Mouse (Mus musculus) liver (tissue): Measurements from ENCODE around the gene Itsn1.
A peak's percentile ranks its signal among the peaks of the same experiment; 100 is the strongest.

Source experiments
- DNase-seq: peaks from one replicate; pipeline ENCODE4 v3.0.0-alpha.2; 2020; ENCODE audit warnings: mixed read lengths

The Itsn1 gene

GRCm38 (mm10) chr16:91848906-91849603, 120.0 kb downstream of the Itsn1 start:
- DNase-seq: no peak

DNA sequence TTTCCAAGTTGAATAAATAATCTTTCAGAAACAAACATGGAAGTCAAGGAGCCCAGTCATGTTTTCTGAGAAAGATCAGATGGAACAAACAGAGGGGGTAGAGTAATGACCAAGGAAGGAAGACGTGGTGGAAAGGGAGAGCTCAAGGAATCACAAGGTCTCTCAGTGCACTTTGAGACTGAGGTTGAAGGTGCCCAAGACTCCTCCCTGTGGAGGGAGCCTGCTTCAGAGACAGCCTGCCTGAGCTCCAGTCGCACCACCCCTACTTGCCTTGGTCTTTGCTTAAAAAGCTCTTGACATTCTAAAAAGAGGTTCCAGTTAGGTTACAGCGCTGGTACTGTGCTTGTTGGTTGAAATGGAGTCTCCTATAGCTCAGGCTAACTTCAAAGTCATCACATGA, 121.1 kb downstream of the Itsn1 start:
- DNase-seq: no peak

GRCm38 (mm10) chr16:91851456-91852231, 122.6 kb downstream of the Itsn1 start:
- no peak for DNase-seq

DNA sequence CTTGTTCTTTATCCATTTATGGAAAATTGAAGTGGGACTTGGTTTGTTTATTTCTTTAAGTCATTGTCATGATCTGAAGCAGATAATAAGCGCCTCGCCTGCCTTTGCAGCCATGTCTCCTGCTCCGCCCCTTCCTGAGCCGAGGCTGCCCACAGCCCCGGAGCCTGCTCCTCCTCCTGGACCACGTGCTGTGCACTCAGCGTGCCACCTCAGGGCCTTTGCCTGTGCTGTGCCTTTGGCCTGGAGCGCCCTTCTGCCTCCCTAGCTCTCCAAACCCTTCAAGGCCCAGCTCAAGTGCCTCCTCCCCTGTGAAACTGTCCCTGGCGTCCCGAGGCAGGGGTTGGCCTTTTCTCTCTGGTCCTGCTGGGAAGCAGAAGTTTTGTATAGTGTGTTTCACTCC, 123.7 kb downstream of the Itsn1 start:
- peak; percentile 38 for DNase-seq

GRCm38 (mm10) chr16:91853223-91853622, 124.1 kb downstream of the Itsn1 start:
- no peak for DNase-seq

GRCm38 (mm10) chr16:91858695-91859094, 129.6 kb downstream of the Itsn1 start:
- DNase-seq: no peak

DNA sequence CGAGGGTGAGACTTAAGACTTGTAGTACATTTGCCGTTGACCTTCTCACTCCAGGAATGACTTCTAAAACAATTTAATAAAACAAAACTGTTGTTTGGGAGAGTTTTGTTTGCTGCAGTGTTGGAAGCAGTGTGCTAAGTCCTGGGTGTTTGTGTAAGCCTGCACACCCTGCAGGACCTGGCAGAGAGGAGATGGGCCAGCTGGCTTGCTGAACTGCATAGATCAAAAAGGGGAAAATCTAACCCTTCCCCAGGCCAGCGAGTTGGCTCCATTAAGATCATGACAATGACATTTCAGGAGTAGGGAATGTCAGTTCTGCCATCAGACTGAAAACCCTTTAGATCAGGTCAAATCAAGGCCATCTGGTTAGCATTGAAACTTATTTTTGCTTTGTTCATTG, 130.1 kb downstream of the Itsn1 start:
- DNase-seq: no peak

GRCm38 (mm10) chr16:91859958-91860357, 130.9 kb downstream of the Itsn1 start:
- DNase-seq: no peak

DNA sequence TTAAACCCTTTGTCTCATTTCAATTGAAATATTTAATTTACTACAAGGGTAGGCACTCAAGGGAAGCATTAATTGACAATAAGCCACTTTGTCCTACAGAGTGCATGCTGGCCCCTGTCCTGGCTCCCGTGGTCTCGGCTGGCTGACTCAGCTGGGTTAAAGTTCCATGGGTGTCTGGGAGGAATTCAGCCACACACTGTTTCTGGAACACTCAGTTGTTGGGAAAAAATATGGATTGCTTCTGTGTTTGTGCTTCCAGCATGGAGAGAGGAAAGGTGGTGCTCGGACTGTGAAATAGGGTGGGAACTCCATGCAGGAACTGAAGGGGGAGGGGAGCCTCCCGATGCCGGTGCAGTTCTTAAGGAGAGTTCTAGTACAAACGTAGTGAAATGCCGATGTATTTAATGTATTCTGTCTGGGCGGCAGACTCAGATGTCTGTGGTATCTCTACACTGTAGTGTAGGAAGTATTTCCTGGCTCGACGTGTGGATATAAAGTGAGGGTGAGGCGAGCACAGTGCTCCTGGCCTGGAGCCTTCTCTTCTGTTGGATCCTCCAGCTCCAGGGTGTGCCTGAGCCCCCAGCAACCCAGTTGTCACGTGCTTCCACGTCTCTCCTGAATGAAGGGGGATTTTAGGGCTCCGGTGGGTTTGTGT, 131.5 kb downstream of the Itsn1 start:
- DNase-seq: no peak

DNA sequence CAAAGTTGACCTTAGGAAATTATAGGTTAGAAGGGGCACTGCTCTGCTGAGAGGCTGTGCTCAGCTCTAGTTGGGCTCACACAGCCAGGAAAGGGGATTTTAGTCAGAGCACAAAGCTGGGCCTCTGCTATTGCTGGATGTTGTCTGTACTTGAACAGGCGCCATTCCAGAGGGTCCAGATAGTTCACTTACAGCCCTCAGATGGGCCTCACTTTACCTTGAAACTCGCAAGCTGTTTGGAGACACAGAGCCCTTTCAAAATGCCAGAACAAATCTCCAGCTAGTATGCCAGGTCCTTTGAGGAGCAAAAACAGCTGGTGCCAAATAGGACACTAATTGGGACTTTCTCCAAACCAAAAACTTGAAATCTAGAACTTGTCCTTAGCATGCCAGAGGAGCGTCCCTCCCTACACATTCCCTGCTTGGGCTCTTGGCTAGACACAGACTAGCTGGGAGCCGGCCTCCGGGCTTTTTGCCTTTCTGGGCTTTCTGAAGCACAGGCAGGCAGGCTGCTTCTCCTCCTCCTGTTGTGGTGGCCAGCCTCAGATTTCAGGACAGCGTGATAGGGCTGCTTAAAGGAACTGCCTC, 132.8 kb downstream of the Itsn1 start:
- no peak for DNase-seq

DNA sequence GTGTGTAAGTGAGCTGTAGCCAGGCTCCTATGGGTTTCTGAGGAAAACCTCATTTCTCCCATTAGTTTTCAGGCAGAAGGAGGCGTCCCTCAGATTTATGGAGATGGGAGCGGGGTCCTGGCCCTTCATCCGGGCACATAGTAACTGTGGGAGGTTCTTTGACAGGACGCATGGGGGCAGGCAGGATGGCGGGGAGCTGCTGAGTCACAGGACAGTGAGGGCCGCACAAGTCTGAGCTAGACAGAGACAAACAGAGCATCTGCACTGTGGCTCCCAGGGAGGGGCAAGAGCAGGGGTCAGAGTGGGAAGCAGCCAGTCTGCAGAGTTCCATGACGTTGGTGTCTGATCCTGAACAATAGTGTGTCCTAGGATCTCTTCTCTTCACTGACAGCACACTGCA, 133.8 kb downstream of the Itsn1 start:
- peak; percentile 50 for DNase-seq

GRCm38 (mm10) chr16:91864646-91865332, 135.7 kb downstream of the Itsn1 start:
- DNase-seq: peak; percentile 84

DNA sequence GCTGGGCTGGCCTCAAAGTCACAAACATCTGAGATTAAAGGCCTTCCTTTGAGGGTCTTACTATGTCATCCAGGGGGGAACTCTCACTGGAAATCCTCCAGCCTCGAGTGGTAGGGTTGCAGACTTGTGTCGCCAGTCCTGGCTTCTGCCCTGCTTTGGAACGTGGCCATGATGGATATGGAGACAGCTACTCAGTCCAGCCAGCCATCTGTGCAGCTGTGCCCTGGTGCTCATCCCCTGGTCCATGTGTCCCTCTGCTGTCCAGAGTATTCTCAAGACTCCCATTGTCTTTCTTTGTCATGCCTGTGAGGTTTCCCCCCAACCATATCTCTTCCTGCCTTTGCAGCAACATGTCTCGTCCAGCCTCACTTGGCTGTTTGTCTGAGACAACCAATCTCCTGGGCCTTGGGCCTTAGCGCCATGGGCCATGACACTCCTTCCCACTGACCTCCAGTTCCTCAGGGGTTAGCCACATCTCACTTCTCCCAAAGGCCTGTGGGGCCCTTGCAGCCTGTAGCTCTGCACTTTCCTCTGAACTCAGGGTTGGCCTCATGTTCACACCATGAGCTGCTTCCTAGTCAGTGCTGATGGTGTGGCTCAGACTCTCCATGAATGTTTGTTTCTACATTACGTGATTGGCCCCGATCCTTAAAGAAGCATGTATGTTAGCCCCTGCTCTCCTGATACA, 136.6 kb downstream of the Itsn1 start:
- DNase-seq: peak; percentile 39

GRCm38 (mm10) chr16:91866258-91866634, 137.2 kb downstream of the Itsn1 start:
- no peak for DNase-seq

DNA sequence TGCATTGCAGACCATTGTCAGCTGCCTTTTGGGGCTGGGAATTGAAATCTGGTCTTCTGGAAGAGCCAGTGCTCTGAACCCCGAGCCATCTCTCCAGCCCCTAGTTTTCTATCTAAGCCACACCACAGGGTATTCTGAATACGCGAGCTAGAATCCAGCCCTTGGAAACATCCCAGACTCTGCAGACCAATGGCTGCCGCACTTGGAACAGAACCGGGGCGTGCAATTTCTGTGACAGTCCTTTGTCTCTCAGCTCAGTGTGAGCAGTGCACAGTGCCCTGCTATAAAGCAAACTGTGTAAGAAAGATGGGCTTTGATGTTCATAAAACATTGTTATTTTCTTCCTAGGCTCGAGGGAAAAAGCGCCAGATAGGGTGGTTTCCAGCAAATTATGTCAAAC, 138.6 kb downstream of the Itsn1 start:
- DNase-seq: no peak

DNA sequence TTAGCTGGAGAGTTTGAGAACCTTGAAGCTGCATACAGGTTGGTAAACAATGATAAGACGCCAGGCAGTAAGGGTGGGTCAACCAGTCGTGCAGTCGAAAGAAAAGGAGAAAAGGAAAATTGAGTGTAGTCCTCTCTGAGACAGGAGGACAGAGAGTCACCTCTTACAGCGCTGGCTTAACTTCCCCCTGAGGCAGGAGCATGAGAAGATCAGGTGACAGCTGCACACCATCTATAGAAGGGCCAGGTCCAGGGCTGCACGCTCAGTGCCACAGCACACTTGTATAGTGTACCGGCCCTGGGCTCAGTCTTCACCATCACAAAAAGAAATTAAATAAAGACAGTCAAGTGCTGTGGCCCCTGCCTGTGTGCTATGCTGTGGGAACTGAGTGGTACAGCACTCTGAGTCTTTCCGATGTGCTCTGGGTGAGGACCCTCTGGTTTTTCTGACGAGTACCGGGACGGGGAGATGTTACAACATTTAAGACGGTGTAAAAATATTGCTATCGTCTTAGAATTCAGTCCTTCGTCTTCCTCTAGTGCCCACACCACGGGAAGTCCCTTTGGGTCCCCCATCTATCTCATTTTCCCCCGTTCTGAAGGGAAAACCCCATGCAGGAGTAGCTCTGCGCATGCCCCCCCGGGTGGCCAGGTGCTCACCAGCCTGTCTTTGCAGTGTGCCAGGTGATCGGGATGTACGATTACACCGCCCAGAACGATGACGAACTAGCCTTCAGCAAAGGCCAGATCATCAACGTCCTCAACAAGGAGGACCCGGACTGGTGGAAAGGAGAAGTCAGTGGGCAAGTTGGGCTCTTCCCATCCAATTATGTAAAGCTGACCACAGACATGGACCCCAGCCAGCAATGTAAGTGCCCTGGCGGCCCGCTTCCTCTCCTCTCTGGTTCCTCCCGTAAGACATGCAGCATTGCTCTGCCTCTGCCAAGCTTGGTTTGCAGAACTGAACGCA, 140.1 kb downstream of the Itsn1 start:
- no peak for DNase-seq

DNA sequence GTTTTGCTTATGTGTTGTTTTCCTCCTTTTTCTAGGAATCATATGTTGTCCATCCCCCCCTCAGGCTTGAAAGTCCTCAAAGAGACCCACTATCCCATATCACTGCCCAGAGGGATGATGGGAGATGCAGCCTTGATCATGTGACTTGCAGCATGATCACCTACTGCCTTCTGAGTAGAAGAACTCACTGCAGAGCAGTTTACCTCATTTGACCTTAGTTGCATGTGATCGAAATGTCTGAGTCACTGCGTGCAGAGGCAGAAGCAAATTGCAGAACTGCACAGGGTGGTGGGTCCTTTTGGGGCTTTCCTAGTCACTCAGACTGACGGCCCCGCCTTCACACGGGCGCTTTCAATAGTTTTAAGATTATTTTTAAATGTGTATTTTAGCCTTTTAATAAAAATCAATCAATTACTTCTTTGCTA, 141.1 kb downstream of the Itsn1 start:
- no peak for DNase-seq

DNA sequence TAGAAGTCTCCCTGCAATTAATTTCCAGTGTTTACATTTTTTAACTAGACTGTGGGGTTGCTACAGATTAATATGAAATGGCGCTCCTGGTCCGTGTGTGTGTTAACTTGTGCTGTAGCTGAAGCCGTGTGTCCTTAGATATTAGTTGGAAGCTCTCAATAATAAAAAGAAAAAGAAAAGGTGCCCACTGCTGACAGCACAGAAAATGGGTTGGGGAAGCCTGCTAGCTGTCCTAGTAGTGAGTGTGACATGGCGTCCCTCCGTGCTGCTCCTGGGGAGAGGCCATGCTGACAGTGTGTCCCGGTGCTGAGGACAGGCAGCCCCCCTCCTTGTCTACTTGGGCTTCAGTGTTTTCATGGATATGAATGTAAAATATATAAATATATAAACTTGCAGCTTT, 142.1 kb downstream of the Itsn1 start:
- no peak for DNase-seq

GRCm38 (mm10) chr16:91873695-91874094, 144.6 kb downstream of the Itsn1 start:
- no peak for DNase-seq

DNA sequence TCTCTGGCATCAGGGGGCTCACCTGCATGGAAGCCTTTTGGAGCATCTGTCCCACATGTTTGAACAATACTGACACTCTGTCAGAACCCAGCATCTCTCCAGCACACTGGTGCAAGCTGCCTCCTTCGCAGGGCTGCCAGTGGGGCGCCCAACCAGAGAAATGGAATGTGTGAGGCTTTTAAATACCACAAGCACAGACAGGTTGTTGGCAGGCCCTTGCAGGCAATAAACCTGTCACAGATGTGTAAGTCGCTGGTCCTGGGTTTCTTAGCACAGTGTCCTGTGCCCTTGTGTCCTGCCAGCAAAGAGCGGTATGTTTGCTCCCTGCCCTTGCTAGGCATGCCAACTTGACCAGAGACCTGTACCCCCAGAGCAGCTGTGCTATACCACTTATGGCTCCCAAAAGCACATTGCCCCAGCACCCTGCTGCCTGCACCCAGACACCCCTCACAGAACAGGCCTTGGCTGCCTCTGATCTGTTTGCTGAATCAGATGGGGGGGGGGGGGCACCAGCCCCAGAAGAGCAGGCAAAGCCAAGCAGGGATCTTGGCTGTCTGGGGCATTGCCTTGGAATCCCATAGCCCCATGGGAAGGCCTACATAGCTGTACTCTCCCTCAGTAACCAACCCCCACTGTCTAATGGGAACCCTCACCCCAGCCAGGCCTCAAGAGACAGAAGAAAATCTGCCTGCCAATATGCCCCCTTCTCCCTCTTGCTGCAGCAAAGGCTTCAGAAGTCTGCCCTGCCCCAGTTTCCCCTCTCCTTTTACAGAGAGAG, 146.7 kb downstream of the Itsn1 start:
- no peak for DNase-seq
